Mouse (Mus musculus) cortical plate, adult 2 months (tissue): ENCODE measurements at regions not wholly inside any gene's neighbourhood (a gene's known extent, or its start where the extent isn't known, plus 50 kb on each side); places are given as distances from the start of the nearest gene placed in this dataset.
A peak's percentile ranks its signal among the peaks of the same experiment; 100 is the strongest.
"Not testable (repeated sequence)": the region's sequence is repeated elsewhere in the genome, so short reads cannot be mapped to it uniquely, and the experiment has no call there.

Source experiments
- H3K27ac ChIP-seq: fragments of 200-500 bp; 2 replicates; pipeline ENCODE4 v1.5.1; 2012; ENCODE audit warnings: low read length, control low read depth, inconsistent platforms; ENCODE audit not compliant: insufficient read depth
- H3K4me1 ChIP-seq: fragments of 200-500 bp; 2 replicates; pipeline ENCODE4 v1.6.1; 2011; ENCODE audit warnings: low read length; ENCODE audit not compliant: control insufficient read depth, insufficient read depth
- H3K4me3 ChIP-seq: fragments of 200-500 bp; 2 replicates; pipeline ENCODE4 v1.5.1; 2011; ENCODE audit warnings: mild to moderate bottlenecking, low read length, control low read depth; ENCODE audit not compliant: insufficient read depth
- CTCF ChIP-seq: fragments of 200-500 bp; IDR thresholded peaks from 2 replicates; pipeline ENCODE4 v1.5.1; 2011; ENCODE audit warnings: mild to moderate bottlenecking, control low read depth, low read length; ENCODE audit not compliant: insufficient read depth; ENCODE audit errors: extremely low read depth
- POLR2A ChIP-seq: fragments of 200-500 bp; IDR thresholded peaks from 2 replicates; pipeline ENCODE4 v1.6.1; 2011; ENCODE audit warnings: mild to moderate bottlenecking, low read length, control low read depth; ENCODE audit not compliant: insufficient read depth; ENCODE audit errors: extremely low read depth

GRCm38 (mm10) chr19:49299351-49300271 is 1093.8 kb downstream of the Sorcs3 start:
- Histone ChIP-seq H3K4me1 (no peaks in the 10 kb centered on the region), H3K27ac (no peak overlapping the region), H3K4me3 (no peak overlapping the region)
- no peak for TF ChIP-seq CTCF
- no peak for TF ChIP-seq POLR2A

- TF ChIP-seq POLR2A (no peak), CTCF (no peak)
- H3K4me1 ChIP-seq, result no peaks in the 10 kb centered on the region
- no peak overlapping the region for H3K4me3 ChIP-seq
- H3K27ac ChIP-seq, result no peak overlapping the region
Measured at GRCm38 (mm10) chr19:49301364-49302091, 1095.7 kb downstream of the Sorcs3 start.

GRCm38 (mm10) chr19:49305804-49306203 is 1100.0 kb downstream of the Sorcs3 start:
- no peaks in the 10 kb centered on the region for H3K4me1 ChIP-seq
- TF ChIP-seq POLR2A (no peak), CTCF (no peak)
- no peak overlapping the region for H3K27ac ChIP-seq
- no peak overlapping the region for H3K4me3 ChIP-seq

- no peaks in the 10 kb centered on the region for H3K4me1 ChIP-seq
- TF ChIP-seq CTCF, result no peak
- no peak for TF ChIP-seq POLR2A
- H3K27ac ChIP-seq, result no peak overlapping the region
- H3K4me3 ChIP-seq, result no peak overlapping the region
Measured at GRCm38 (mm10) chr19:49314229-49314628, 1108.4 kb downstream of the Sorcs3 start.

GRCm38 (mm10) chr19:49359642-49360041 is 1153.8 kb downstream of the Sorcs3 start:
- Histone ChIP-seq H3K4me1 (no peaks in the 10 kb centered on the region), H3K4me3 (no peak overlapping the region), H3K27ac (no peak overlapping the region)
- TF ChIP-seq CTCF, result no peak
- no peak for TF ChIP-seq POLR2A

- TF ChIP-seq CTCF (no peak), POLR2A (no peak)
- H3K4me1 ChIP-seq, result no peaks in the 10 kb centered on the region
- H3K4me3 ChIP-seq, result no peak overlapping the region
- H3K27ac ChIP-seq, result no peak overlapping the region
Measured at GRCm38 (mm10) chr19:49360715-49361114, 1154.9 kb downstream of the Sorcs3 start.

GRCm38 (mm10) chr19:49361116-49361515 is 1155.3 kb downstream of the Sorcs3 start:
- H3K27ac ChIP-seq, H3K4me1 ChIP-seq, H3K4me3 ChIP-seq: not testable (repeated sequence)

GRCm38 (mm10) chr19:49372921-49373320 is 1167.1 kb downstream of the Sorcs3 start:
- no peak overlapping the region for H3K27ac ChIP-seq
- no peak overlapping the region for H3K4me3 ChIP-seq

GRCm38 (mm10) chr19:49374295-49374694 is 1168.5 kb downstream of the Sorcs3 start:
- H3K4me1 ChIP-seq, result peaks cover 3% of the 10 kb centered on the region
- H3K27ac ChIP-seq, result no peak overlapping the region
- no peak overlapping the region for H3K4me3 ChIP-seq
- TF ChIP-seq POLR2A (no peak), CTCF (no peak)

More at GRCm38 (mm10) chr19:49372921-49373320, 1167.1 kb downstream of the Sorcs3 start:
- peaks cover 3% of the 10 kb centered on the region for H3K4me1 ChIP-seq
- no peak for TF ChIP-seq CTCF
- no peak for TF ChIP-seq POLR2A

- H3K27ac ChIP-seq, result peak overlapping the region; percentile 37; the same call in 1 of the 2 replicates
- H3K4me1 ChIP-seq, result peaks cover 3% of the 10 kb centered on the region
Measured at GRCm38 (mm10) chr19:49374926-49375325, 1169.1 kb downstream of the Sorcs3 start.

More at GRCm38 (mm10) chr19:49374926-49375325, 1169.1 kb downstream of the Sorcs3 start:
- TF ChIP-seq CTCF (no peak), POLR2A (no peak)
- H3K4me3 ChIP-seq, result no peak overlapping the region
